Mouse (Mus musculus): Measurements from ENCODE around the gene Gtf2h5.

The Gtf2h5 gene

GRCm38 (mm10) chr17:6113653-6114052 lies 34.1 kb downstream of the Gtf2h5 start:
- no peak for DNase-seq (ENCODE audit: low spot score)

GRCm38 (mm10) chr17:6115085-6115484 lies 35.5 kb downstream of the Gtf2h5 start:
- DNase-seq (ENCODE audit: low spot score): no peak

GRCm38 (mm10) chr17:6117148-6117725 lies 37.7 kb downstream of the Gtf2h5 start:
- no peak for DNase-seq (ENCODE audit: low spot score)

- no peak for DNase-seq (ENCODE audit: low spot score)
Measured at GRCm38 (mm10) chr17:6117917-6118316, 38.3 kb downstream of the Gtf2h5 start.

GRCm38 (mm10) chr17:6118861-6119260 lies 39.3 kb downstream of the Gtf2h5 start:
- no peak for DNase-seq (ENCODE audit: low spot score)

- DNase-seq (ENCODE audit: low spot score): no peak
Measured at GRCm38 (mm10) chr17:6123776-6124175, 44.2 kb downstream of the Gtf2h5 start.

- no peak for DNase-seq (ENCODE audit: low spot score)
Measured at GRCm38 (mm10) chr17:6125441-6125840, 45.9 kb downstream of the Gtf2h5 start.

GRCm38 (mm10) chr17:6128039-6128438 lies 48.5 kb downstream of the Gtf2h5 start:
- DNase-seq (ENCODE audit: low spot score): no peak

GRCm38 (mm10) chr17:6129361-6129760 lies 49.8 kb downstream of the Gtf2h5 start:
- DNase-seq (ENCODE audit: low spot score): no peak

GRCm38 (mm10) chr17:6131083-6131482 lies 51.5 kb downstream of the Gtf2h5 start:
- DNase-seq (ENCODE audit: low spot score): no peak

Data from left cerebral cortex, adult 11 months (tissue).